Mouse (Mus musculus): ENCODE results near the gene Zfp541. TPM values are rescaled to one million over a fixed set of nuclear protein-coding genes. Genes with fewer than 3 reads are reported as not detected.

The Zfp541 gene
- total RNA-seq, 1 experiment from 2014 or later, result 0.70 TPM

Other genes starting within 250 kb of the Zfp541 start
- not detected in 2 replicates for gene Obox6, start 222.1 kb upstream of the Zfp541 start, total RNA-seq (2017)
- gene Crx, start 181.8 kb upstream of the Zfp541 start, total RNA-seq (2017), result not detected in 2 replicates
- gene Crxos, start 179.2 kb upstream of the Zfp541 start, total RNA-seq (2017), result not detected in 2 replicates
- 51.3 and 62.1 TPM in 2 replicates for gene Selenow, start 139.4 kb upstream of the Zfp541 start, total RNA-seq (2017)
- 260 and 300 TPM in 2 replicates for gene Nop53, start 115.7 kb upstream of the Zfp541 start, total RNA-seq (2017)
- gene Ehd2, start 94.2 kb upstream of the Zfp541 start, total RNA-seq (2017), result 2.1 and 3.1 TPM in 2 replicates
- 11.9 and 12.9 TPM in 2 replicates for gene Bicra, start 13.9 kb upstream of the Zfp541 start, total RNA-seq (2017)
- 75.3 and 78.1 TPM in 2 replicates for gene Napa, start 36.6 kb downstream of the Zfp541 start, total RNA-seq (2017)
- 12.8 and 16.9 TPM in 2 replicates for gene Kptn, start 58.1 kb downstream of the Zfp541 start, total RNA-seq (2017)
- gene Slc8a2, start 68.0 kb downstream of the Zfp541 start, total RNA-seq (2017), result 0.25 TPM in 1 of 2 replicates, not detected in the other
- 2.5 and 4.5 TPM in 2 replicates for gene Meis3, start 113.3 kb downstream of the Zfp541 start, total RNA-seq (2017)
- gene Dhx34, start 160.2 kb downstream of the Zfp541 start, total RNA-seq (2017), result 12.5 and 12.9 TPM in 2 replicates
- gene C5ar2, start 182.3 kb downstream of the Zfp541 start, total RNA-seq (2017), result 74.4 and 76.5 TPM in 2 replicates
- gene C5ar1, start 197.7 kb downstream of the Zfp541 start, total RNA-seq (2017), result 119 and 133 TPM in 2 replicates
- gene Inafm1, start 211.8 kb downstream of the Zfp541 start, total RNA-seq (2017), result 10.1 and 13.2 TPM in 2 replicates
- 143 and 164 TPM in 2 replicates for gene Ccdc9, start 225.0 kb downstream of the Zfp541 start, total RNA-seq (2017)
- 7.0 and 7.7 TPM in 2 replicates for gene Bbc3, start 246.6 kb downstream of the Zfp541 start, total RNA-seq (2017)